Mouse (Mus musculus) cerebellum, adult 2 months (tissue): ENCODE data around the gene Myo15.
"Not testable (repeated sequence)": the region's sequence is repeated elsewhere in the genome, so short reads cannot be mapped to it uniquely, and the experiment has no call there.

ENCODE experiments used
- CTCF ChIP-seq: fragments of 200-500 bp; IDR thresholded peaks from 2 replicates; pipeline ENCODE4 v1.5.1; 2011; ENCODE audit warnings: low read depth, mild to moderate bottlenecking, control low read depth, low read length, moderate library complexity, borderline replicate concordance; ENCODE audit not compliant: insufficient read depth
- POLR2A ChIP-seq: fragments of 200-500 bp; IDR thresholded peaks from 2 replicates; pipeline ENCODE4 v1.6.1; 2011; ENCODE audit warnings: low read length, control low read depth, borderline replicate concordance; ENCODE audit not compliant: insufficient read depth

- TF ChIP-seq CTCF, POLR2A: not testable (repeated sequence)
Measured at GRCm38 (mm10) chr11:60439621-60440020, 29.5 kb upstream of the Myo15 start.
